Mouse (Mus musculus) kidney, postnatal 10 days (tissue): ENCODE data around the gene Zdhhc4.

ENCODE experiments used
- DNase-seq: peaks from one replicate; pipeline ENCODE4 v3.0.0; 2021; ENCODE audit warnings: mixed read lengths

The Zdhhc4 gene

DNA sequence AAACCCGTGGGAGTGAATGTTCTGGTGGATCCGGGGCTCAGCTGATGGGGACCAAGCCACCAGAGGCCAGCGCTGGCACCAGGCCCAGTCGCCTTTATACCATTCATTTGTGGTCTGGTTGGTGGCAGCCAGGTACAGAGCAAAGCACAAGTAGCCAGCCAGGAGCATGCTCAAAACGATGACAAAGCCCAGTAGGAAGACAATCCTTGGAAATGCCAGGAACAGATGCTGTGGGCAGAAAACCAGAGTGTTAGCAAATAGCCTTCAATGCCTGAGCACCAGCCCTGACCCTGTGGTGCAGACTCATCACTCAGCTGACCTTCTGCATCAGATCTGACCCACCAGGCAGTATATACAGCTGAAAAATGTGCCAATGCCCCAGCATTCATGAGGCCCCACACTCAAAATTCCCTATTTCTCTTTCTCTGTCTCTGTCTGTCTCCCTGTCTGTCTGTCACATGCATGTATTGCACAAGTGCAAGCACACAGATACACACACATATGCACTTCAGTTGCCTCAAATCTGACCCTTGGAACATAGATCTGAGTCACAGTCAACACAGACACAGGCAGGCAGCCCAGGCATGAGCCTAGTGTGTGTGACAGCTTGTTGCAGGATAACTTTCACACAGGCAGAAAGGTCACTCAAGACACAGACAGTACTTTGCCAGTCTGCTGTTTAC lies 12.3 kb downstream of the Zdhhc4 start:
- DNase-seq: no peak

- no peak for DNase-seq
These were observed 13.6 kb downstream of the Zdhhc4 start for GRCm38 (mm10) chr5:143315514-143315888.

DNA sequence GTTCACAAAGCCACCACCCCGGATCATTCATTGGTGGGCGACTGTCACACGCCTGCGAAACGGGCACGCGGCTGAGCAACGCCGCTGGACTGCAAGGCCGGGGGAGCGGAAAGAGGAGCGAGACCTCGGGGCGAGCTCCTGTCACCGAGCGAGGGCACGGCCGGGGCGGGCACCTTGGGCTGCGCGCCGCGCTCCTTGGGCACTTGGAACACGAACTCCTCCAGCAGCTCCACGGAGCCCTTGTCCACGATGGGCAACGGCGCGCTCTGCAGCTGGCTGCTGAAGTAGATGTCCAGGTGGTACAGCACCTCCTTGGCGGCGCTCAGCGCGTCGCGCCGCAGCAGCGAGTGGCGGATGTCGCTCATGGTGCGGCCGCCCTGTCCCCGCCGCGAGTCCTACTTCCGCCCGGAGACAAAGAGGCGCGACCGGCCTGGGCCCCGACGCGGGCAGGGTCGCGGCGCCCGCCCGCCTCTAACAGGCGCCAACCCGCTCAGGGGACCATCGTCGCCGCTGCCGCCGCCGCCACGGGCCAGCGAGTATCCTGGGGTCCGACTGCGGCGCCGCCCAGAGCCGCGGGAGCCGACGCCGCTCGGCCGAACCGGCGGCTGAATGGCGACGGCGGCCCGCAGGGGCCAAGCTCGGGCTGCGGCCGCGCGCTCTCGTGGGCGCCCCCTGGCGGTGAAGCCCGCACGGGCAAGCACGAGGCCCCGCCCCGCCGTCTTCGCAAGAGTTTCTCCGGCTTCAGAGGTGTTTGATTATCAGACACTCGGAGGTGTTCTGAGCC lies 14.1 kb downstream of the Zdhhc4 start, which contains the start of gene E130309D02Rik:
Gene E130309D02Rik, minus strand, starts transcription at position 631 of the 784 bp plus-strand sequence.
- peak; percentile 96 for DNase-seq

GRCm38 (mm10) chr5:143314183-143314729 lies 14.8 kb downstream of the Zdhhc4 start:
- DNase-seq: no peak

- peak; percentile 88 for DNase-seq
These were observed 17.2 kb downstream of the Zdhhc4 start for GRCm38 (mm10) chr5:143311886-143312285.

- no peak for DNase-seq
These were observed 19.1 kb downstream of the Zdhhc4 start for GRCm38 (mm10) chr5:143309916-143310315.

DNA sequence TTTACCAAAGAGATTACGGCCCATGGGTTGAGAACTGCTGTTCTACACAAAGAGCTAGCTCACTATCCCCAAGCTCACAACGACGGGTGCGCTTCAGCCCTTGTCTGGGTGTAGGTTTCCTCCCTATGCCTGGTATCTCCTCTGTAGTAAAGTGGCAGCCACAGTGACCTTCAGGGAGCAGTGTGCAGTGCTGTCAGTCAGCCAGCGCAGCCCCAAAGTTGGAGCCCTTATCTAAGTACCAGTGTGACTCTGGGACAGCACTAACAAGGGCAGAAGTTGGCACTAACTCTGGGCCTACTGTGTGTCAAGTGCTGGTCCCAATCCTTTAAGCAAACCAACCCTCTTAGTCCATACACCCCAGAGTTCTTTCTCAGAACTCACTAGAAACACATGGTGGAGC lies 20.2 kb downstream of the Zdhhc4 start:
- no peak for DNase-seq

- DNase-seq: no peak
These were observed 24.8 kb downstream of the Zdhhc4 start for GRCm38 (mm10) chr5:143304251-143304650.

DNA sequence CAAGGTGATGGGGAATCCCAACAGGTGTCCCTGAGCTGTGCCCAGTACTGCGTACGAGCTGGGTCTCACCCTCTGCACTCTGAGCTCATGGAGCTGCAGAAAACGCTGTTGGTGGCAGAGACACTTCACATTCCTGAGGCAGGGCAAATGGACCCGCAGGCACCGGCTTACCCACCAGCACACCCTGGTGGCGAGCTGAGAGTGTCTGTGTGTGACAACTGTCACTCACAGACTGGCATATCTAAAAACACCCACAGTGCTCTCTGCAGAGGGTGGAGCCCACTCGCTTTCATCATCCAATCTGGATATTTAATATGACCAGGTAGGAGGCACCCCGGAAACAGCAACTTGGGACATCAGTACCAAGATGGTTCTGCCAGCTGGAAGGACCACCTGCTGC lies 27.8 kb downstream of the Zdhhc4 start:
- peak; percentile 55 for DNase-seq

- peak; percentile 77 for DNase-seq
These were observed 29.4 kb downstream of the Zdhhc4 start for GRCm38 (mm10) chr5:143299686-143300085.

GRCm38 (mm10) chr5:143298391-143298790 lies 30.7 kb downstream of the Zdhhc4 start:
- no peak for DNase-seq

DNA sequence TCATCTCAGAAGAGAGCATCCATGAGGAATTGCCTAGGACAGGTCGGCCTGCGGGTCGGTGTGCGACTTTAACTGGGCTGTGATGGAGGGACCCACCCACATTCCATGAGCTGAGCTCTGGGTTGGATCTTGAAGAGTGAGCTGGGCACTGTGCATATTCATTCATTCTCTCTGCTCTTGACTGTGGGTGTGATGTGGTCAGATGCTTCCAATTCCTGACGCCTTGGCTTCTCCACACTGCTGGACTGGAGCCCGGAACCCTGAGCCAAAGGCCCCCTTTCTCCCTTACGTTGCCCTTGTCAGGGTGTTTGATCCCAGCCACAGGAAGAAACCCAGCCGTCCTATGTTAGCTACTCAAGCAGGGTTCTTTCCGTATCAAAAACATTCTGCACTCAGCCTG lies 31.1 kb downstream of the Zdhhc4 start:
- peak; percentile 59 for DNase-seq

DNA sequence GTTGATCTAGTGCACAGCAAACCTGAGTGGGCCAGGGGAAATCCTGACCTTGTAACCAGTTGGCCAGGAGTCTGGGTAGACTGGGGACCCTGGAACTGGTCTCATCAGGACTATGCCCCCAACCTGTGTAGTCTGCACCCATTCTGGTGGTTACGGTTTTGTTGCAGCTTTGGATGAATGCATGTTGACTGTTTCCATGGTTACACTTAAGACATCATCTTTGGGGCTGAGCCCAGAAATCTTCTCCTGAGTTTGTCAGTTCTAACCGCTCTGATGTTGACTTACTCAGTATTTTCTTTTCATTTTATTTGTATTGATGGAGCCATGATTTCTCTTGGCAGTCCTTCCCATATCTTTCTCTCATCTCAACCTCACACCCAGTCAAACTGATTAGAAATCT lies 33.7 kb downstream of the Zdhhc4 start:
- DNase-seq: no peak

GRCm38 (mm10) chr5:143294862-143295261 lies 34.2 kb downstream of the Zdhhc4 start:
- DNase-seq: no peak

- DNase-seq: peak; percentile 56
These were observed 35.7 kb downstream of the Zdhhc4 start, which contains the start of gene Zfp853 for GRCm38 (mm10) chr5:143293404-143293803. TSS of gene Zfp853 (minus strand) at chr5:143293623.

GRCm38 (mm10) chr5:143292879-143293278 lies 36.2 kb downstream of the Zdhhc4 start:
- DNase-seq: no peak

DNA sequence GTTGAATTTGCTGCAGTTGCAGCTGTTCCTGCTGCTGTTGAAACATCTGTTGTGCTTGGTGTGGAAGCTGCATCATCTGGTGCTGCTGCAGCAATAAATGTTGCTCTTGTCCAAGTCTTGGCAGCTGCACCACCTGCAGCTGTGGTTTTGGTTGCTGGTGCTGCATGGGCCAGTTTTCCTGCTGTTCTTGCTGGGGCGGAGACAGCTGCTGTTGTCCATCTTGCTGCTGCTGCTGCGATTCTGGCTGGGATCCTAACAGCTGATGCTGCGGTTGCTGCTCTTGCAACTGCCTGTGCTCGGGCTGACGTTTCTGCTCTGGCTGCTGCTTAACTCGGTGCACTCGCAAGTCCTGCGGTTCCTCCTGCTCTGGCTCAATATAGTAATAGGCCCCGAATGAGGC lies 39.8 kb downstream of the Zdhhc4 start:
- no peak for DNase-seq

- no peak for DNase-seq
These were observed 40.6 kb downstream of the Zdhhc4 start for GRCm38 (mm10) chr5:143288378-143288911.

GRCm38 (mm10) chr5:143287774-143288328 lies 41.2 kb downstream of the Zdhhc4 start:
- DNase-seq: no peak

- DNase-seq: no peak
These were observed 44.3 kb downstream of the Zdhhc4 start for GRCm38 (mm10) chr5:143284762-143285161.

- DNase-seq: no peak
These were observed 49.8 kb downstream of the Zdhhc4 start for GRCm38 (mm10) chr5:143279247-143279646.

DNA sequence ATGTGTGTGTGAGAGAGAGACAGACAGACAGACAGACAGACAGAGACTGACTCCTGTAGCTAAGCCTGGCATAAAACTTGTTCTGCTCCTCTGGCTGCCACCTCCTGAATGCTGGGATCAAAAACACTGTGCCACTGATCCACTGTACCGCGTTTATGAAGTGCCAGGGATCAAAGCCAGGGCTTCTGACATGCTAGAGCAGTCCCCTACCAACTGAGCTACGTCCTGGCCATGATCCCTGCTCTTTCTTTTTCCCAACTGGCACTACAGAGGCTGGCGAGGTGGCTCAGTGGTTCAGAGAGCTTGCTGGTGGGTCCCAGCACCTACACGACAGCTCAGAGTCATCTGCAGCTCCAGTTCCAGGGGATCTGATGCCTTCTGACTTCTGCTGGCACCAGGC lies 53.3 kb downstream of the Zdhhc4 start:
- DNase-seq: no peak
